Mouse (Mus musculus) heart, embryonic 14.5 days (tissue): Measurements from ENCODE around the gene Tm4sf20. TPM values are rescaled to one million over a fixed set of nuclear protein-coding genes. Genes with fewer than 3 reads are reported as not detected.

Source experiments
- ATAC-seq: fragments of 200-750 bp; cut with Nextera tagmentation; 2 replicates; pipeline ENCODE4 v1.8.0; 2017; ENCODE audit warnings: low read depth, moderate TSS enrichment; ENCODE audit not compliant: insufficient number of reproducible peaks, insufficient read depth, low FRiP score
- H3K27ac ChIP-seq, 2 experiments: fragments of 200-500 bp in 1 of 2; fragments of 300-500 bp in 1 of 2; sonication (generic) in 1 of 2; replicated peaks in 1 of 2; 2 replicates each; pipeline ENCODE4 v1.5.1; 2012 to 2014; ENCODE audit warnings: low read depth in 2 of 2, low read length in 2 of 2, control low read depth in 1 of 2, mild to moderate bottlenecking in 1 of 2, mixed read lengths in 1 of 2; ENCODE audit not compliant: control insufficient read depth in 1 of 2, insufficient read depth in 1 of 2
- H3K27me3 ChIP-seq: fragments of 300-500 bp; sonication (generic); 2 replicates; pipeline ENCODE4 v1.6.1; 2014; ENCODE audit warnings: mild to moderate bottlenecking, low read length, control low read depth; ENCODE audit not compliant: control insufficient read depth, insufficient read depth
- H3K36me3 ChIP-seq: fragments of 300-500 bp; sonication (generic); 2 replicates; pipeline ENCODE4 v1.6.1; 2014; ENCODE audit warnings: mild to moderate bottlenecking, control low read depth, low read length, mixed read lengths; ENCODE audit not compliant: control insufficient read depth, insufficient read depth
- H3K4me1 ChIP-seq, 2 experiments: fragments of 200-500 bp in 1 of 2; fragments of 300-500 bp in 1 of 2; sonication (generic) in 1 of 2; 2 replicates each; pipeline ENCODE4 v1.6.1; 2012 to 2014; ENCODE audit warnings: low read length in 2 of 2, control low read depth in 1 of 2, mixed read lengths in 1 of 2; ENCODE audit not compliant: control insufficient read depth in 2 of 2, insufficient read depth in 2 of 2
- H3K4me2 ChIP-seq: fragments of 300-500 bp; sonication (generic); 2 replicates; pipeline ENCODE4 v1.6.1; 2014; ENCODE audit warnings: mild to moderate bottlenecking, low read length
- H3K4me3 ChIP-seq, 2 experiments: fragments of 200-500 bp in 1 of 2; fragments of 300-500 bp in 1 of 2; sonication (generic) in 1 of 2; 2 replicates each; pipeline ENCODE4 v1.5.1; 2012 to 2014; ENCODE audit warnings: low read length in 2 of 2, mild to moderate bottlenecking in 2 of 2, control low read depth in 1 of 2, low read depth in 1 of 2, moderate library complexity in 1 of 2; ENCODE audit not compliant: control insufficient read depth in 1 of 2, insufficient read depth in 1 of 2
- H3K9ac ChIP-seq: fragments of 300-500 bp; sonication (generic); 2 replicates; pipeline ENCODE4 v1.6.1; 2014; ENCODE audit warnings: mild to moderate bottlenecking, low read length
- H3K9me3 ChIP-seq: fragments of 300-500 bp; sonication (generic); 2 replicates; pipeline ENCODE4 v1.6.1; 2016; ENCODE audit warnings: low read length, control low read depth; ENCODE audit not compliant: control insufficient read depth
- WGBS: fragments of 180-500 bp; shearing (Covaris S2); extraction: QIAGEN DNeasy Blood & Tissue Kit; methylation state at CpG from one replicate; pipeline ENCODE4 v1.1.7; 2014; 5-methylcytosine and 5-hydroxymethylcytosine counted together
- polyA plus RNA-seq: library from polyadenylated mRNA; unstranded; fragments of >200 nt; fragmentation: Nextera tagmentation; extraction: Ambion mirVana; gene quantifications from 2 replicates; pipeline ENCODE4 v1.2.1, GENCODE M21; 2014

Gene Tm4sf20
- polyA plus RNA-seq: not detected in 2 replicates

DNA sequence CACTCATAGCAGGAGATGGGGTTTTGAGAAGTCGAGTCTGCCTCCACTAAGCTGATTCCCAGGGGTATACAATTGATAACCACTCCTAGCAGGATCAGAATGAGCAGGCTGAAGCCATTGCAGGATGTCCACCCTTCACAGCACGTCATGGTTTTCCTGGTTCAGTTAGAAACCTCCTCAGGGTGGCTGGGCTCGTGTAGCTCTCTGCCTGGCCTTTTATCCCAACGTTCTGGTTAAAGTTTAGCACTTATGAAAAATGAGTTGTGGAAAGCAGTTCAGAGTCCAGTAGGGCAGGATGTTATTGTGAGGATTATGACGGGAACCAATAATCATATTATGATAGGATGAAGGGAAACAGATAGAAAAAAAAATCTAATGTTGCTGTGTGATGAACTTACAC lies at the start of gene Tm4sf20:
TSS of gene Tm4sf20 (minus strand) at position 193 of the 400 bp plus-strand sequence.
- no peak within 1 kb of the TSS for H3K27ac ChIP-seq
- H3K4me1 ChIP-seq: no peaks in the 10 kb centered on the region
- H3K9me3 ChIP-seq: no peaks in the 10 kb centered on the region
- H3K4me3 ChIP-seq: no peak within 1 kb of the TSS
- 59% methylated on average over 5 of the region's 5 CpGs for WGBS
- H3K27me3 ChIP-seq: no peaks in the 10 kb centered on the region
- H3K4me2 ChIP-seq: no peak within 1 kb of the TSS
- H3K36me3 ChIP-seq: no peaks in the 10 kb centered on the region
- ATAC-seq: no peak
- no peak within 1 kb of the TSS for H3K9ac ChIP-seq

GRCm38 (mm10) chr1:82815941-82816716 lies 47.9 kb upstream of the Tm4sf20 start:
- Histone ChIP-seq H3K4me1 (peaks cover 12 to 13% of the 10 kb centered on the region in 2 experiments), H3K9me3 (no peaks in the 10 kb centered on the region), H3K4me2 (peak overlapping the region; percentile 57), H3K27ac (peak overlapping the region; percentile 29 to 49), H3K9ac (no peak overlapping the region), H3K27me3 (no peaks in the 10 kb centered on the region), H3K36me3 (no peaks in the 10 kb centered on the region), H3K4me3 (peak overlapping the region; percentile 11 to 27; a peak in 3 of 4 replicates)
- 19% methylated on average over 17 of the region's 17 CpGs for WGBS
- ATAC-seq: peak; percentile 69

- no peak overlapping the region for H3K4me2 ChIP-seq
- no peak overlapping the region for H3K4me3 ChIP-seq
- no peaks in the 10 kb centered on the region for H3K27me3 ChIP-seq
- 61% methylated on average over 1 of the region's 1 CpGs for WGBS
- no peaks in the 10 kb centered on the region for H3K36me3 ChIP-seq
- no peaks in the 10 kb centered on the region for H3K9me3 ChIP-seq
- peaks cover 9 to 10% of the 10 kb centered on the region in 2 experiments for H3K4me1 ChIP-seq
- no peak overlapping the region for H3K27ac ChIP-seq
- ATAC-seq: no peak
- H3K9ac ChIP-seq: no peak overlapping the region
Observed at GRCm38 (mm10) chr1:82811766-82812165, 43.5 kb upstream of the Tm4sf20 start.

GRCm38 (mm10) chr1:82808564-82808963 lies 40.3 kb upstream of the Tm4sf20 start:
- WGBS: 50% methylated on average over 3 of the region's 3 CpGs
- Histone ChIP-seq H3K4me1 (peaks cover 3 to 9% of the 10 kb centered on the region in 2 experiments), H3K4me2 (no peak overlapping the region), H3K27ac (peak overlapping the region; percentile 37 to 42; a peak in 2 of 4 replicates), H3K36me3 (no peaks in the 10 kb centered on the region), H3K27me3 (no peaks in the 10 kb centered on the region), H3K9ac (no peak overlapping the region), H3K9me3 (no peaks in the 10 kb centered on the region), H3K4me3 (no peak overlapping the region)
- no peak for ATAC-seq

- ATAC-seq: no peak
Observed at GRCm38 (mm10) chr1:82807206-82807605, 38.9 kb upstream of the Tm4sf20 start.

GRCm38 (mm10) chr1:82806391-82806790 lies 38.1 kb upstream of the Tm4sf20 start:
- Histone ChIP-seq H3K27ac (no peak overlapping the region; a peak in 1 of 4 replicates), H3K4me3 (no peak overlapping the region), H3K9ac (no peak overlapping the region), H3K27me3 (no peaks in the 10 kb centered on the region), H3K36me3 (no peaks in the 10 kb centered on the region), H3K4me2 (no peak overlapping the region), H3K4me1 (peaks cover 3 to 9% of the 10 kb centered on the region in 2 experiments), H3K9me3 (no peaks in the 10 kb centered on the region)
- no peak for ATAC-seq
- WGBS: 61% methylated on average over 8 of the region's 8 CpGs

More at GRCm38 (mm10) chr1:82807206-82807605, 38.9 kb upstream of the Tm4sf20 start:
- WGBS: 72% methylated on average over 7 of the region's 7 CpGs
- peak overlapping the region; percentile 10 to 21; a peak in 2 of 4 replicates for H3K27ac ChIP-seq
- no peak overlapping the region for H3K4me3 ChIP-seq
- H3K27me3 ChIP-seq: no peaks in the 10 kb centered on the region
- peaks cover 3 to 9% of the 10 kb centered on the region in 2 experiments for H3K4me1 ChIP-seq
- H3K36me3 ChIP-seq: no peaks in the 10 kb centered on the region
- no peaks in the 10 kb centered on the region for H3K9me3 ChIP-seq
- no peak overlapping the region for H3K4me2 ChIP-seq
- H3K9ac ChIP-seq: no peak overlapping the region

GRCm38 (mm10) chr1:82804059-82804458 lies 35.8 kb upstream of the Tm4sf20 start:
- H3K27me3 ChIP-seq: no peaks in the 10 kb centered on the region
- H3K4me3 ChIP-seq: no peak overlapping the region
- 33% methylated on average over 1 of the region's 1 CpGs for WGBS
- H3K9me3 ChIP-seq: no peaks in the 10 kb centered on the region
- H3K4me1 ChIP-seq: peaks cover 2 to 8% of the 10 kb centered on the region in 2 experiments
- ATAC-seq: no peak
- H3K4me2 ChIP-seq: no peak overlapping the region
- no peaks in the 10 kb centered on the region for H3K36me3 ChIP-seq
- H3K9ac ChIP-seq: no peak overlapping the region
- no peak overlapping the region for H3K27ac ChIP-seq
